Mouse (Mus musculus) neural tube, embryonic 12.5 days (tissue): ENCODE results near the gene Gnb5. TPM values are rescaled to one million over a fixed set of nuclear protein-coding genes. Genes with fewer than 3 reads are reported as not detected.

Source experiments
- ATAC-seq: fragments of 200-750 bp; cut with Nextera tagmentation; 2 replicates; pipeline ENCODE4 v1.8.0; 2017; ENCODE audit warnings: low read depth, mild to moderate bottlenecking, moderate TSS enrichment, moderate library complexity; ENCODE audit not compliant: low FRiP score
- H3K27ac ChIP-seq: fragments of 300-500 bp; sonication (generic); 2 replicates; pipeline ENCODE4 v1.5.1; 2016
- H3K27me3 ChIP-seq: fragments of 300-500 bp; sonication (generic); replicated peaks from 2 replicates; pipeline ENCODE4 v1.6.1; 2016; ENCODE audit warnings: mild to moderate bottlenecking
- H3K36me3 ChIP-seq: fragments of 300-500 bp; sonication (generic); 2 replicates; pipeline ENCODE4 v1.6.1; 2016; ENCODE audit warnings: mild to moderate bottlenecking
- H3K4me1 ChIP-seq: fragments of 300-500 bp; sonication (generic); 2 replicates; pipeline ENCODE4 v1.6.1; 2016
- H3K4me2 ChIP-seq: fragments of 300-500 bp; sonication (generic); replicated peaks from 2 replicates; pipeline ENCODE4 v1.6.1; 2016; ENCODE audit warnings: mild to moderate bottlenecking
- H3K4me3 ChIP-seq: fragments of 300-500 bp; sonication (generic); 2 replicates; pipeline ENCODE4 v1.5.1; 2016
- H3K9ac ChIP-seq: fragments of 300-500 bp; sonication (generic); 2 replicates; pipeline ENCODE4 v1.6.1; 2016; ENCODE audit warnings: mild to moderate bottlenecking
- H3K9me3 ChIP-seq: fragments of 300-500 bp; sonication (generic); 2 replicates; pipeline ENCODE4 v1.6.1; 2016; ENCODE audit warnings: mild to moderate bottlenecking
- WGBS: fragments of 180-500 bp; shearing (Covaris S2); methylation state at CpG from one replicate; pipeline ENCODE4 v1.1.7; 2016; 5-methylcytosine and 5-hydroxymethylcytosine counted together
- polyA plus RNA-seq: library from polyadenylated mRNA; unstranded; fragments of >200 nt; fragmentation: Nextera tagmentation; extraction: Ambion mirVana; gene quantifications from 2 replicates; pipeline ENCODE4 v1.2.1, GENCODE M21; 2016

The Gnb5 gene
- polyA plus RNA-seq: 38.7 and 42.3 TPM in 2 replicates

DNA sequence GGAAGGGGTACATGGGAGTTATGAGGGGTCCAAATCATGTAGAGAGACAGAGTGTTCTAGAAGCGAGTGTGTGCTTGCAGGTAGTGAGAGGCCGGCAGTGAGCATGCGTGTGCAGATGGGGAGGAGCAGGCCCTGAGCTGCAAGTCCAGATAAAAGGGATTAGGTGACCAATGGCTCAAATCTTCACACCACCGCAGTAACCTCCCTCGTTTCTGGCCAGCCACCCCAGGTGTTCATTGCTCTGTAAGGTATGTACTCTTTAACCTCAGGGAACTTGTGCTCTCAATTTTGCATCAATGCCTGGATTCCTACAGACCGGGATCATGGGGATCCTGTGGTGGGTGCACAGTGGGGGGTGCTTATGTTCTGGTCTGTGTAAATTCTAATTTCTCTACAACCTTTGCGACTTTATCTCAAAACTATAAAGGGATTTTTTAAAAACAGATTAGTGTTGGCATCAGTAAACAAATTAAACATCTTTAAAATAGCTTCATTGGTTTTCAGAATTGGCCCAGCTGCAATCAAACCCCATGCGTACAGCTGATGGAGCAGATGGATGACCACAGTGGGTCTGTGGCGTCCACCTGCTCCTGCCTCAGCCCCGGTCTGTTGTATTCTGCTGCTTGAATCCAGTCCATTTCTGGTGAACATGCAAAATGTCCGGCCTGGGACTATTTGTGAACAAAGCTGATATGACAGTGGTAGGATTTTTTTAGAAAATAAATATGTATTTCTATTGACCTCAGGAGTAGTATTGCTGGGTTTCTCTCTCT is at the start of gene Gnb5:
Gnb5 (plus strand) TSS at position 163 of the 773 bp plus-strand sequence.
- 85% methylated on average over 11 of the region's 11 CpGs for WGBS
- no peak for ATAC-seq
- H3K4me3 ChIP-seq: no peak within 1 kb of the TSS

DNA sequence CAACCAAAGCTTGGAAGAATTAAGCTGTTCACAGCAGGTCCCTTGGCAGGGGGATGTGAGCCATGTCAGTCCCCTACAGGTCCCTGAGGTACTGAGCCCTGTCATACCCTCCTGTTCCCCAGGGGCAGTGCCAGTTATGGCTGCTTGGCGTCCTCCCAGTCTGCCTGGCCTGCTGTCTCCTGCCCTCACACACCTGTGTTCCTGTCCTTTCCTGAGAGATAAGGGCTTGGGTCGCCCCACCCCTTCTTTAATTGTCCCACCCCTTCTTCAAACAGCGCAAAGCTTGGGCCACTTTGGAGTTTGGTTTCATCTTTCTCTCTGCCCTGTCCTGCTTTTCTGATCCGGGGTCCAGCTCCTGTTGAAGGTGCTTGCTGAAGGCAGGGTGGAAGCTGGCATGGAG is 47.3 kb upstream of the Gnb5 start:
- Histone ChIP-seq H3K36me3 (no peaks in the 10 kb centered on the region), H3K27ac (no peak overlapping the region), H3K27me3 (no peaks in the 10 kb centered on the region), H3K4me1 (peaks cover 34% of the 10 kb centered on the region), H3K9ac (no peak overlapping the region), H3K9me3 (no peaks in the 10 kb centered on the region), H3K4me3 (no peak overlapping the region), H3K4me2 (no peak overlapping the region)
- 81% methylated on average over 4 of the region's 4 CpGs for whole genome bisulfite sequencing
- ATAC-seq: no peak

More for the DNA sequence above, at the start of gene Gnb5:
- H3K36me3 ChIP-seq: no peaks in the 10 kb centered on the region
- H3K9ac ChIP-seq: no peak within 1 kb of the TSS
- H3K4me2 ChIP-seq: no peak within 1 kb of the TSS
- no peaks in the 10 kb centered on the region for H3K4me1 ChIP-seq
- no peak within 1 kb of the TSS for H3K27ac ChIP-seq
- H3K27me3 ChIP-seq: no peaks in the 10 kb centered on the region
- no peaks in the 10 kb centered on the region for H3K9me3 ChIP-seq

DNA sequence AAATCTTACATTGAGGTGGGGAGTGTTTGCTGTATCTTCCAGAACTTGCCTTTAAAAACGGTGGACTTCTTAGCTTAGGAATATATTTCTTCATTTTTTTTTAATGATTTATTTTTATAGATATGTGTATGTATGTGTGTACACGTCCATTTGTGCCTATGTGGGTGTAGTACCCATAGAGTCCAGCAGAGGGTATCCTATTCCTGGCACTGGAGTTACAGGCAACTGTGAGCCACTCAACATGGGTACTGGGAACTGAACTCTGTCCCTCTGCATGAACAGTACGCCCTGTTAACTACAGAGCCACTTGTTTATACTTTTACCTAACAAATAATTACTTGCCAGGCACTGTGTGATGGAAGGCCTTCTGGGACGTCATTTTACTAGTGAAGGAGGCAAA is 46.4 kb upstream of the Gnb5 start:
- ATAC-seq: no peak
- H3K4me1 ChIP-seq: peaks cover 33% of the 10 kb centered on the region
- H3K4me3 ChIP-seq: no peak overlapping the region
- no peaks in the 10 kb centered on the region for H3K36me3 ChIP-seq
- H3K9ac ChIP-seq: no peak overlapping the region
- H3K9me3 ChIP-seq: no peaks in the 10 kb centered on the region
- H3K4me2 ChIP-seq: no peak overlapping the region
- 89% methylated on average over 4 of the region's 4 CpGs for WGBS
- no peak overlapping the region for H3K27ac ChIP-seq
- H3K27me3 ChIP-seq: no peaks in the 10 kb centered on the region

DNA sequence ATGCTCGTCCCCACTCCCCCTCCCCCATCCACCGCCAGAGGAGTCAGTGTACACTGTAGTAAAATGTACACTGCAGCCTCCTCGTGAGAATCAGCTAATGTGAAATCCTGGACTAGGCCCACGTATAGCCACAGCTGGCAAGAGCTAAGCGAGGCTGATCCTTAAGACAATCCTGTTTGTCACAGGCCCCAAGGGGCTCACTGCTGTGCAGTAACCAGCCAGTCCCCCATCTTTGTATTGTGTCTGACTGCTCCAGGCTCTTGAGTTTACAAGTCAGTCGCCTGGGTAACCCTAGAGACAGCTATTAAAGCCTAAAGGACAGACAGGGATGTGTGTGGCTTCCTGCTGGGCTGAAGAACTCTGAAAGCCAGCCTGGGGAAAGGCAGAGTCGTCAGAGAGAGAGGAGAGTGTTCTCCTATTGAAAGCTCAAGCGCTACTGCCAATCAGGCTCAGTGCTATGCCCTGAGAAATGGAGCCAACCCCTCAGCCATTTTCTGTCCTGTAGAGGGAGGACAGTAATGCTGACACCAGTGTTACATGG is 44.7 kb upstream of the Gnb5 start:
- no peak overlapping the region for H3K4me3 ChIP-seq
- H3K9me3 ChIP-seq: no peaks in the 10 kb centered on the region
- H3K9ac ChIP-seq: no peak overlapping the region
- no peaks in the 10 kb centered on the region for H3K36me3 ChIP-seq
- 1% methylated on average over 8 of the region's 8 CpGs for WGBS
- ATAC-seq: peak; percentile 89
- no peaks in the 10 kb centered on the region for H3K27me3 ChIP-seq
- peaks cover 30% of the 10 kb centered on the region for H3K4me1 ChIP-seq
- peak overlapping the region; percentile 3; the same call in 1 of the 2 replicates for H3K27ac ChIP-seq
- H3K4me2 ChIP-seq: peak overlapping the region; percentile 7; the same call in 1 of the 2 replicates

DNA sequence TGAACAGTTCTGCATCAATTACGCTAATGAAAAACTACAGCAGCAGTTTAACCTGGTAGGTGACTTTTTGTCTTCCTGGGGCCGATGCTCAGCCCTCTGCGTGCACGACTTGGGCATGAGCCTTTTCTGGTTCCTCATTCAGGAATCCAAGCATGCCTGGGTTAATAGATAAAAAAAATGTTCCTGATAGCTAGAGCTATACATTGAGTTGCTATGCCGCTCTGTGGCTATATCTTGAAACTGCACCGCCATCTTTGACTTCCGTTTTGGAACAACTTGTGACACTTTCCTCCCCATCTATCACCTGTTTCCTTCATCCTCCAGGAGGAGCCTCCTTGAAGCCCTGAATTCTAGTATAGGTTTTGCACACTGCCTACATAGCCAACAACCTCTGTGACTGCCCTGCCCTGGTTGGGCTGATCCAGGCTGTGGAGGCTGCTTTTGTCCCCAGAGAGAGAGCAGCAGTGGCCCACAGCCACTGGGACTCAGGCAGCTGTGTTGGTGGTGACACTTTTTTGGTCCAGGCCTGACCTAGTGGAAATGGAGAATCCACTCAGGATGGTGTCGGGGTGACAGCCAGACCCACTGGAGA is 43.8 kb upstream of the Gnb5 start:
- peaks cover 30% of the 10 kb centered on the region for H3K4me1 ChIP-seq
- WGBS: 76% methylated on average over 8 of the region's 8 CpGs
- H3K27me3 ChIP-seq: no peaks in the 10 kb centered on the region
- no peak overlapping the region for H3K27ac ChIP-seq
- ATAC-seq: no peak
- no peaks in the 10 kb centered on the region for H3K36me3 ChIP-seq
- H3K9me3 ChIP-seq: no peaks in the 10 kb centered on the region
- no peak overlapping the region for H3K4me3 ChIP-seq
- no peak overlapping the region for H3K9ac ChIP-seq
- H3K4me2 ChIP-seq: peak overlapping the region; percentile 7; the same call in 1 of the 2 replicates

DNA sequence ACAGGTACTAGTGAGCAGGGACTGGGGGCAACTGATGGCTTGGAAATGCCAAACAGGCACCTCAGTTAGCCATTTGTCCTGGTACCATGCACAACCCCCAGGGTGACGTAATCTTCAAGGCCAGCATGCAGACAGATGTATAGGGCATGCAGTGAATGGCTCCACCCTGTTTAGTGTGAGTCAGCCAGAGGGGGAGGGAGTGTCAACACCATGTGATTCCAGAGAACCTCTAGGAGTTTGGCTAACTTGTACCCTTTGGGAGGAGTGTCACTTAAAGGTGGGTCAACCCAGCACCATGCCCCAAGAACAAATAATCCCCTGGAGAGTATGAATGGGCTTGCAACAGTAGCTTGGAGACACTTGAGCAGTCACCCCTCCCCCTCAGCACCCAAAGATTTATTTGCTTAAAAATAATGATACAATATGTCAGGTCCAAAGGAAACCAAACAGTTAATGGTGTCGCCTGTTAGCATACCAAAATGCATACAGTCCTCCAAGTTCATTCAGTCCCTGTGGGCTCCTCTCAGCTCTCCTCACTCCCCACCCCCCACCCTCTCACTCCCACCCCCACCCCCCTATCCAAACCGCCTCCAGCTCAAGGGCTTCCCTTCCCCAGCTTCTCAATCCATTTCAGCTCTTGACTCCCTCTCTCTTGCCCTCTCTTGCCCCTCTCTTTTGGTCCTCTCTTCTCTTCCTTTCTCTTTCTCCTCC is 41.9 kb upstream of the Gnb5 start:
- Histone ChIP-seq H3K4me1 (peaks cover 30% of the 10 kb centered on the region), H3K9ac (no peak overlapping the region), H3K27me3 (no peaks in the 10 kb centered on the region), H3K27ac (no peak overlapping the region), H3K36me3 (no peaks in the 10 kb centered on the region), H3K4me2 (no peak overlapping the region), H3K9me3 (no peaks in the 10 kb centered on the region), H3K4me3 (no peak overlapping the region)
- 52% methylated on average over 3 of the region's 3 CpGs for WGBS
- ATAC-seq: no peak

DNA sequence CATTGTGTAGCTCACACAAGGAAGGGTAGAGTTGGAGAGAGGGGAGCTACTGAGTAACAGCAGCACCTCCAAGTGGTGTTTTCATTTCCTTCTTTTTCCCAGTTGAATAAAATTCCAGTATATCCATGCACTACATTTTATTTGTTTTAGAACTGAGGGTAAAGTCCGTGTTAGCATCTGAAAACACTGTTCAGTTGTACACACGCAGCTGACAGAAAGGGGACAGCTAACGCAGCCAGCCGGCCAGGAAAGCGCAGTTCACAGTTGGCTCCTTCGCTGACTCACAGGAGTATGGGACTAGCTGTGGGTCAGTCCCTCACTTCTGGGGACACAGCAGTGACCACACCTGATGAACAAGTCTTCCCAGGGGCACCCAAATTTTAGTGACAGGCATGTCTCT is 38.9 kb upstream of the Gnb5 start:
- peaks cover 13% of the 10 kb centered on the region for H3K4me1 ChIP-seq
- no peaks in the 10 kb centered on the region for H3K36me3 ChIP-seq
- no peak for ATAC-seq
- no peak overlapping the region for H3K9ac ChIP-seq
- H3K4me3 ChIP-seq: no peak overlapping the region
- no peak overlapping the region for H3K4me2 ChIP-seq
- no peaks in the 10 kb centered on the region for H3K9me3 ChIP-seq
- H3K27me3 ChIP-seq: no peaks in the 10 kb centered on the region
- 82% methylated on average over 6 of the region's 6 CpGs for WGBS
- no peak overlapping the region for H3K27ac ChIP-seq

DNA sequence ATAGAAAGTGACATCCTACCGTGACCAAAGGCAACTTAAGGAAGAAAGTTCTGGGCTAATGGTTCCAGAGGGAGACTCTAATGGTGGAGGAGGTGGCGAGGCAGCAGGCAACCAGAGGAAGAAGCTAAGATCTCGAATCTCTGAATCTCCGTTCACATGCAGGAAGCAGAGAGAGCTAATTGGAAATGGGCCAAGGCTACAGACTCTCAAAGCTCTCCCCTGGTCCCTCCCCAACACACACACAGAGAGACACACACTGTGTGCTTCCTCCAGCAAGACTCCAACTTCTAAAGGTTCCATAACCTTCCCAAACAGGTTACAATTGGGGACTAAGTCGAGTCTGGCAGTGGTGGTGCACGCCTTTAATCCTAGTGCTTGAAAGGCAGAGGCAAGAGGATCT is 35.7 kb upstream of the Gnb5 start:
- H3K4me3 ChIP-seq: no peak overlapping the region
- no peaks in the 10 kb centered on the region for H3K4me1 ChIP-seq
- no peak overlapping the region for H3K27ac ChIP-seq
- no peak overlapping the region for H3K9ac ChIP-seq
- no peaks in the 10 kb centered on the region for H3K36me3 ChIP-seq
- no peaks in the 10 kb centered on the region for H3K9me3 ChIP-seq
- no peaks in the 10 kb centered on the region for H3K27me3 ChIP-seq
- ATAC-seq: no peak
- 75% methylated on average over 6 of the region's 6 CpGs for WGBS
- no peak overlapping the region for H3K4me2 ChIP-seq

DNA sequence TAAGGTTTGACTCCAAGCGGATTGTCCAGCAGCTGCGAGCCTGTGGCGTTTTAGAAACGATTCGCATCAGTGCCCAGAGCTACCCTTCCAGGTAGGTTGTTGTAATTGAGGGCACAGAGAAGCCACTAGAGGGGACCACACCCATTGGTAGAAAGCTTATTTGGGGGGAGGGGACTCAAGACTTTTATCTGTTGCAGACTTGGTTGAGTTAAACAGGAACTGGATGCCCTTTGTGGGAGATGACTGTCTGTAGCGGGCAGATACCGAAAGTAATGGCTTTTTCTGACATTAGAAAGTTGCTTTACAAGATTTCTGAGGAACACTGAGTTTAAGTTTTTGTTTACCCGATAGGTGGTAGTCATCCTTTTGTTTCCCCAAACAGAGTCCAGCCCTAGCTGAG is 34.5 kb upstream of the Gnb5 start:
- Histone ChIP-seq H3K4me1 (no peaks in the 10 kb centered on the region), H3K36me3 (no peaks in the 10 kb centered on the region), H3K9me3 (no peaks in the 10 kb centered on the region), H3K4me3 (no peak overlapping the region), H3K9ac (no peak overlapping the region), H3K4me2 (no peak overlapping the region), H3K27ac (no peak overlapping the region), H3K27me3 (no peaks in the 10 kb centered on the region)
- ATAC-seq: no peak
- WGBS: 94% methylated on average over 8 of the region's 8 CpGs

DNA sequence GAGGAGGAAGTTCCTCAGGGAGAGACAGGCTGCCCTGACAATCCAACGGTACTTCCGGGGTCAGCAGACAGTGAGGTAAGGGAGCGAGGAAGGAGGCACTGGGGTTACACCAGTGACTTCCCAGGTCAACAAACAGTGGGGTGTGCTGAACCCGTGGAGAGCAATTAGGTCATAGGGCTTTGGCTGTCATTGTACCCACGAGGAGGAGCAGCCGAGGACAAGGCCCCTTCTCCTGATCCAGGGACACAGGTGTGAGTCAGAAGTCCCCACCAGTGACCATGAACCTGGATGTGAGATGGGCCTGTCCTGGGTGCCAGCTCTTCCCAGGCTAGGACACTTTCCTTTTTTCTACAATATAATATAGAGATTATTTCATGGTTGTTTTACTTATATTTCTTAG is 32.4 kb upstream of the Gnb5 start:
- Histone ChIP-seq H3K9me3 (no peaks in the 10 kb centered on the region), H3K27ac (no peak overlapping the region), H3K36me3 (no peaks in the 10 kb centered on the region), H3K4me2 (no peak overlapping the region), H3K4me1 (no peaks in the 10 kb centered on the region), H3K4me3 (no peak overlapping the region), H3K27me3 (no peaks in the 10 kb centered on the region), H3K9ac (no peak overlapping the region)
- 69% methylated on average over 6 of the region's 6 CpGs for WGBS
- no peak for ATAC-seq

DNA sequence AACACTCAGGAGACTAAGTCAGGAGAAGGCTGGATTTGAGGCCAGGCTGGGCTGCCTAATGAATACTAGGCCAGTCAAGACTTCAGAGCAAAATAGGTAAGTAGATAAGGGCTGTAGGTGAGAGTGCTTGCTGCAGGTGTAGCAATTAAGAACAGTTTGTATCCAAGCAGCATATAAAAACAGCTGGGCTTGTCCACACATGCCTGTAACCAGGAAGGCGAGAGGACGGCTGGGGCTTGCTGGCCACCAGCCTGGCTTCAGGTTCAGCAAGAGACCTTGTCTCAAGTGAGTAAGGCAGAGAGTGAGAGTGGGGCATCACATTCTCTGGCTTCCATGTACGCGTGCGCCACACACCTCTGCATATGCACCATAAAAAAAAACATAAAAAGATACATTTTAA is 31.6 kb upstream of the Gnb5 start:
- Histone ChIP-seq H3K4me3 (no peak overlapping the region), H3K27ac (no peak overlapping the region), H3K4me2 (no peak overlapping the region), H3K4me1 (no peaks in the 10 kb centered on the region), H3K36me3 (no peaks in the 10 kb centered on the region), H3K9me3 (no peaks in the 10 kb centered on the region), H3K9ac (no peak overlapping the region), H3K27me3 (no peaks in the 10 kb centered on the region)
- 96% methylated on average over 5 of the region's 5 CpGs for WGBS
- ATAC-seq: no peak

DNA sequence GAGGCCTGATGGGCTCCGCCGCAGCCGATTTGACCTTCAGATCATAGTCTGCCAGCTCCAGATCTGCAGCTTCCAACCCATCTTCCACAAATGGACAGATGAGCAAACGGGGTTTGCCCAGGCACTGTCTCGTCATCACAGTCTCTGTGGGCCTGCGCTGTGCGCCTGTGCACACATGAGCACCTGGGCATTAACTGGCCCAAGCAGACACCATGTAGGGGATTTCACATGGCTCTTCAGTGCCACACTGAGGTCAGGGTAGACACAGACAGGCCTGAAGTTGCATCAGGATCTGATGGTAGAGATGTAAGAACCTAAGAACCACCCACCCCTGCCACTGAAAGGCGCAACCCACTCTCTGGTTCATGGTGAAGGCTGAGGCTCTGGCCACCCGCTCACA is 31.0 kb upstream of the Gnb5 start:
- WGBS: 94% methylated on average over 9 of the region's 9 CpGs
- H3K4me3 ChIP-seq: no peak overlapping the region
- H3K9ac ChIP-seq: no peak overlapping the region
- no peak overlapping the region for H3K27ac ChIP-seq
- H3K4me2 ChIP-seq: no peak overlapping the region
- H3K9me3 ChIP-seq: no peaks in the 10 kb centered on the region
- no peaks in the 10 kb centered on the region for H3K4me1 ChIP-seq
- no peak for ATAC-seq
- no peaks in the 10 kb centered on the region for H3K27me3 ChIP-seq
- no peaks in the 10 kb centered on the region for H3K36me3 ChIP-seq
